Mouse (Mus musculus) erythroblast, embryonic 14.5 days (primary cell): Measurements from ENCODE around the gene Tbc1d2.

Experiments used
- GATA1 ChIP-seq: IDR thresholded peaks from 2 replicates; pipeline ENCODE4 v1.6.1; 2012; ENCODE audit warnings: low read length, inconsistent platforms, mixed read lengths
- TAL1 ChIP-seq: IDR thresholded peaks from 3 replicates; pipeline ENCODE4 v1.6.1; 2012; ENCODE audit warnings: low read length, inconsistent platforms, mixed read lengths

DNA sequence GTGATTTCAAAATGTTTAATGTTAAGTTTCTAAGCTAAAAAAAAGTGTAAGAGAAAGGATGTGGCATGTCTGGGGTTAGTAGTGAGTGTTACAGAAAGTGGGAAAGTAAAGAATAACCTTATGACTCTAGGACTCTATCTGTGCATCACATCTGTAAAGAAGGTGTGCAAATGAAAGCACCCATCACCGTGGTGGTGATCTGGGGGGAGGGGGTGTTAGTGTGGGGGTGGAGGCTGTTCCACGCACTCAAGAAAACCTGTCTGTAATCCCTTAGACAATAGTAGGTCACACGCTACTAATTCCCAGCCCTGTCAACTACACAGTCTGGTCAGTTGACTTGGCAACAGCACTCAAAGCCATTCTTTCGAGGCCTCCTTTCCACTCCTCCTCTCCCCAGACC is 8.7 kb downstream of the Tbc1d2 start:
- TF ChIP-seq GATA1 (no peak), TAL1 (no peak)
